Comparison of ENCODE assay signal across 9 mouse cellular contexts in genomic region chr12:71197671-71198070, GRCm38 (mm10).
DNase-seq lines count a peak whose midpoint lies in the region; ATAC-seq and TF ChIP-seq lines count a peak whose summit lies in the region.
"Had no signal": no experiment of that assay in that cellular context is flagged by ENCODE, and none has a peak within 500 bp of the region (broad histone marks: within the 10 kb centered on the region; RNA-seq: fewer than 3 reads in every experiment).

No protein-coding gene starts in this region.

- TF ChIP-seq CTCF in lung, embryonic 14.5 days (IDR thresholded peaks at IDR 0.05; ENCODE audit: low read depth), result peak; percentile 63
- no peak for TF ChIP-seq CTCF in lung, adult 2 months (IDR thresholded peaks at IDR 0.05; ENCODE audit: insufficient read depth, low read length)
- peak; percentile 57; the same call in 1 of the 2 replicates for TF ChIP-seq CTCF in cerebellum, adult 2 months (IDR thresholded peaks at IDR 0.05; ENCODE audit: borderline replicate concordance, insufficient read depth, low read depth, low read length)

- no peak for ATAC-seq in lung, embryonic 14.5 days (ENCODE audit: insufficient read depth)
- no peak for ATAC-seq in intestine, embryonic 16.5 days

- peak; percentile 57 for DNase-seq in heart, adult 11 months
- DNase-seq in heart, postnatal 25 days (ENCODE audit: low spot score), result no peak
- peak; percentile 69 for DNase-seq in lung, embryonic 14.5 days
- DNase-seq in lung, adult 2 months, result no peak
- peak in 1 of 2 experiments; percentile 29 for DNase-seq in cerebellum, adult 2 months
- DNase-seq in mesoderm, embryonic 11.5 days (ENCODE audit: low read depth, low spot score), result peak; percentile 16
- no peak for DNase-seq in Muller cell, postnatal 12 days (ENCODE audit: inconsistent ontology term)

- peaks cover 22% of the 10 kb centered on the region for H3K36me3 ChIP-seq in lung, embryonic 14.5 days (ENCODE audit: insufficient read depth)
- H3K36me3 ChIP-seq in intestine, embryonic 16.5 days (ENCODE audit: control insufficient read depth, insufficient read depth, low read length), result peaks cover 5% of the 10 kb centered on the region; the same call in 1 of the 2 replicates

- no peak overlapping the region for H3K9ac ChIP-seq in lung, embryonic 14.5 days
- H3K9ac ChIP-seq in intestine, embryonic 16.5 days (ENCODE audit: low read depth, low read length), result no peak overlapping the region

- no peak overlapping the region for H3K27ac ChIP-seq in lung, embryonic 14.5 days (ENCODE audit: low read depth)
- no peak overlapping the region for H3K27ac ChIP-seq in cerebellum, adult 2 months (ENCODE audit: insufficient read depth, low read length)
- no peak overlapping the region for H3K27ac ChIP-seq in intestine, embryonic 16.5 days (ENCODE audit: low read length)

- no peak for TF ChIP-seq POLR2A in lung, adult 2 months (IDR thresholded peaks at IDR 0.05; ENCODE audit: borderline replicate concordance, extremely low read depth, low read depth, low read length)
- TF ChIP-seq POLR2A in cerebellum, adult 2 months (IDR thresholded peaks at IDR 0.05; ENCODE audit: borderline replicate concordance, insufficient read depth, low read length), result no peak

- no peak overlapping the region for H3K4me3 ChIP-seq in lung, embryonic 14.5 days (ENCODE audit: low read depth, low read length)
- no peak overlapping the region for H3K4me3 ChIP-seq in lung, adult 2 months (replicated peaks; ENCODE audit: extremely low read depth, low read depth, low read length)
- H3K4me3 ChIP-seq in cerebellum, adult 2 months (replicated peaks; ENCODE audit: insufficient read depth, low read depth, low read length), result no peak overlapping the region
- H3K4me3 ChIP-seq in intestine, embryonic 16.5 days (ENCODE audit: low read length), result no peak overlapping the region
- H3K4me3 ChIP-seq: megakaryocyte, embryonic 14.5 days had no signal

- H3K27me3 ChIP-seq in lung, embryonic 14.5 days (ENCODE audit: insufficient read depth, low read length), result no peaks in the 10 kb centered on the region
- no peaks in the 10 kb centered on the region for H3K27me3 ChIP-seq in cerebellum, adult 2 months (ENCODE audit: control insufficient read depth, insufficient read depth, low read length)
- no peaks in the 10 kb centered on the region for H3K27me3 ChIP-seq in intestine, embryonic 16.5 days (replicated peaks; ENCODE audit: control insufficient read depth, insufficient read depth, low read length)
- H3K27me3 ChIP-seq: megakaryocyte, embryonic 14.5 days had no signal

- 58% methylated on average over 3 of the region's 3 CpGs for WGBS in lung, embryonic 14.5 days
- 68% methylated on average over 3 of the region's 3 CpGs for WGBS in lung, adult 2 months
- 41% methylated on average over 3 of the region's 3 CpGs for WGBS in cerebellum, adult 2 months
- 55% methylated on average over 3 of the region's 3 CpGs for WGBS in intestine, embryonic 16.5 days

- no peaks in the 10 kb centered on the region for H3K9me3 ChIP-seq in lung, embryonic 14.5 days (ENCODE audit: low read depth, low read length)
- H3K9me3 ChIP-seq in intestine, embryonic 16.5 days (ENCODE audit: control insufficient read depth, low read length), result no peaks in the 10 kb centered on the region
- H3K9me3 ChIP-seq: megakaryocyte, embryonic 14.5 days had no signal

- H3K4me2 ChIP-seq in lung, embryonic 14.5 days, result no peak overlapping the region
- H3K4me2 ChIP-seq in intestine, embryonic 16.5 days (ENCODE audit: low read depth, low read length), result no peak overlapping the region

- intact Hi-C loops in heart, postnatal 25 days (cut with DNase I), result loop anchor here (1.0 to 10.0 kb wide), 3 partner anchors 110 to 510 kb away; partner anchors contain the start of gene Dact1

- no peaks in the 10 kb centered on the region; the same call in 1 of the 2 replicates for H3K4me1 ChIP-seq in lung, embryonic 14.5 days (ENCODE audit: insufficient read depth)
- peaks cover 2% of the 10 kb centered on the region; the same call in 1 of the 2 replicates for H3K4me1 ChIP-seq in lung, adult 2 months (ENCODE audit: control insufficient read depth, insufficient read depth, low read length)
- no peaks in the 10 kb centered on the region for H3K4me1 ChIP-seq in cerebellum, adult 2 months (ENCODE audit: control insufficient read depth, insufficient read depth, low read length)
- no peaks in the 10 kb centered on the region for H3K4me1 ChIP-seq in intestine, embryonic 16.5 days (ENCODE audit: control insufficient read depth, insufficient read depth, low read length)
- H3K4me1 ChIP-seq: megakaryocyte, embryonic 14.5 days had no signal

Comparison
In these comparisons a context has a peak if more than half of its experiments do, and no peak if none do; other contexts are left out.
1. DNase-seq: peak in heart, adult 11 months (single experiment), lung, embryonic 14.5 days (single experiment) and mesoderm, embryonic 11.5 days (single experiment); none in heart, postnatal 25 days (single experiment), lung, adult 2 months (single experiment) and Muller cell, postnatal 12 days (single experiment).